Comparison of ENCODE assay signal across 9 mouse cellular contexts in the genomic region with DNA sequence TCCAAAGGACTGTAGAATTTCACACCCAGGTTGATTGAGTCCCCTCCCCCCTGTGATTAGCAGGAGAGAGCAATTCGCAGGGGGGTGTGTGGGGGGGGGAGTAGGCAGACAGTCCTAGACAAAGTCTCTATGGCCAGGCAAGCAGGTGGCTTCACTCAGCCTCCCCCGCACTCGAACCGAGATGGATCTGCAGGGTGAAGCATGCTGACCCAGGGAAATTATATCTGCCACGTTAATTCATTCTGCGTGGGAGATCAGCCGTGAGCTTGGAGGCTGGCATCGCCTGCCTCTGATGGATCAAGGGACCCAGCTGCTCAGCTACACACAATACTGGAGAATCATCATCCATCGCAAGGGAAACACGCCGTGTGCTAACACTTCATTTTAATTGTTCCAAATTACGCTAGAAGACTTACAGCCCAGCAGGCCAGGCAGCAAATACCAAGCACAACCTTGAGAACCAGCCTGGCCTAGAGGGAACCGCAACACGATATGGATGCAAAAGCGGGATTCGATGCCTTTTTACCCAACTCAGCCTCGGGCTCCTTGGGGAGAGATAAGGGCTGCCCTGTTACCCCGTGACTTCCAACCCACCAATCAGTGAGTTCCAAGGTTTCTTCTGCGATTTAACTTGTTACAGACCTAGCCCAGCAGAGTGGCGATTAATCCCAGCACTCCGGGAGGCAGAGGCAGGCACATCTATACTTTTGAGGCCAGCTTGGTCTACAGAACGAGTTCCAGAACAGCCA.
DNase-seq lines count a peak whose midpoint lies in the region; ATAC-seq and TF ChIP-seq lines count a peak whose summit lies in the region.
"Had no signal": no experiment of that assay in that cellular context is flagged by ENCODE, and none has a peak within 500 bp of the region (broad histone marks: within the 10 kb centered on the region; RNA-seq: fewer than 3 reads in every experiment).

No protein-coding gene starts in this region.

- TF ChIP-seq EP300 in stomach, postnatal 0 days (optimal IDR thresholded peaks at IDR 0.05) = no peak

- no peak for TF ChIP-seq CTCF in stomach, postnatal 0 days (IDR thresholded peaks at IDR 0.05; ENCODE audit: low read depth)

- H3K36me3 ChIP-seq in forebrain, embryonic 15.5 days = no peaks in the 10 kb centered on the region
- H3K36me3 ChIP-seq in stomach, postnatal 0 days (ENCODE audit: control insufficient read depth, insufficient read depth, low read length) = no peaks in the 10 kb centered on the region

- peak overlapping the region; percentile 62 for H3K27ac ChIP-seq in forebrain, embryonic 15.5 days (replicated peaks)
- no peak overlapping the region for H3K27ac ChIP-seq in stomach, postnatal 0 days (replicated peaks)

- H3K4me2 ChIP-seq in forebrain, embryonic 15.5 days (replicated peaks) = peak overlapping the region; percentile 30
- no peak overlapping the region for H3K4me2 ChIP-seq in stomach, postnatal 0 days (replicated peaks; ENCODE audit: low read depth)

- no peak overlapping the region for H3K4me3 ChIP-seq in forebrain, embryonic 15.5 days
- no peak overlapping the region for H3K4me3 ChIP-seq in stomach, postnatal 0 days (ENCODE audit: low read depth, low read length)

- peaks cover 33% of the 10 kb centered on the region for H3K4me1 ChIP-seq in forebrain, embryonic 15.5 days
- no peaks in the 10 kb centered on the region for H3K4me1 ChIP-seq in stomach, postnatal 0 days (replicated peaks; ENCODE audit: control insufficient read depth, insufficient read depth)

- peak; percentile 49 for ATAC-seq in forebrain, embryonic 15.5 days (replicated peaks)
- no peak for ATAC-seq in stomach, postnatal 0 days (ENCODE audit: low FRiP score, low TSS enrichment)
- no peak for ATAC-seq in activated CD4-positive, CD25-positive, alpha-beta regulatory T cell, adult 4 months

- peak; percentile 7 to 10 for DNase-seq in right cerebral cortex, adult 2 months (ENCODE audit: low spot score in 2 of 2)
- no peak for DNase-seq in right cerebral cortex, postnatal 36 days (ENCODE audit: low spot score in 2 of 2)
- peak; percentile 13 for DNase-seq in layer of hippocampus, adult 9-11 months
- DNase-seq in adrenal gland, postnatal 36 days = no peak
- DNase-seq in stomach, postnatal 0 days (ENCODE audit: low spot score) = no peak
- DNase-seq: lung, postnatal 4 days; thymus, postnatal 36 days had no signal

- H3K9me3 ChIP-seq in forebrain, embryonic 15.5 days = no peaks in the 10 kb centered on the region
- no peaks in the 10 kb centered on the region for H3K9me3 ChIP-seq in stomach, postnatal 0 days (ENCODE audit: control insufficient read depth, low read length)

- 37% methylated on average over 22 of the region's 22 CpGs for WGBS in forebrain, embryonic 15.5 days
- WGBS in stomach, postnatal 0 days = 54% methylated on average over 22 of the region's 22 CpGs

- no peak overlapping the region for H3K9ac ChIP-seq in forebrain, embryonic 15.5 days (replicated peaks)
- H3K9ac ChIP-seq in stomach, postnatal 0 days (ENCODE audit: low read length) = no peak overlapping the region

- no peaks in the 10 kb centered on the region for H3K27me3 ChIP-seq in forebrain, embryonic 15.5 days
- H3K27me3 ChIP-seq in stomach, postnatal 0 days (ENCODE audit: control insufficient read depth, insufficient read depth, low read length) = no peaks in the 10 kb centered on the region

Comparison
In these comparisons a context has a peak if more than half of its experiments do, and no peak if none do; other contexts are left out.
1. DNase-seq: peak in right cerebral cortex, adult 2 months (2 of 2) and layer of hippocampus, adult 9-11 months (single experiment); none in right cerebral cortex, postnatal 36 days (0 of 2), adrenal gland, postnatal 36 days (0 of 2) and stomach, postnatal 0 days (single experiment).